Mouse (Mus musculus): ENCODE results near the gene Ovol3. TPM values are rescaled to one million over a fixed set of nuclear protein-coding genes. Genes with fewer than 3 reads are reported as not detected.
"Not testable (repeated sequence)": the region's sequence is repeated elsewhere in the genome, so short reads cannot be mapped to it uniquely, and the experiment has no call there.

Ovol3 gene
- total RNA-seq (2021), result under 1 TPM in 1 of 2 experiments, not detected in 1; 0.77 TPM
- long read RNA-seq, experiment 1, partial matches to known transcripts, result 1 of 1 reads
- long read RNA-seq, experiment 1, other reads (novel, unspliced or antisense), result 0 of 1 reads
- long read RNA-seq, experiment 2, result 0 reads

GRCm38 (mm10) chr7:30235625-30236024 lies at the start of gene Ovol3:
Gene Ovol3, minus strand, starts transcription at chr7:30235725.
- no peak for DNase-seq

- no peak for DNase-seq
Observed at GRCm38 (mm10) chr7:30282740-30283139, 47.2 kb upstream of the Ovol3 start.

- DNase-seq, result no peak
Observed at GRCm38 (mm10) chr7:30281522-30281921, 46.0 kb upstream of the Ovol3 start.

- peak; percentile 81 for DNase-seq
Observed at GRCm38 (mm10) chr7:30280670-30281138, 45.2 kb upstream of the Ovol3 start.

- peak; percentile 91 for DNase-seq
Observed at GRCm38 (mm10) chr7:30279951-30280669, 44.6 kb upstream of the Ovol3 start, which contains the start of the genes Thap8 and Wdr62. Gene Thap8, plus strand, starts transcription at chr7:30280094. Gene Wdr62, minus strand, starts transcription at chr7:30280419.

- DNase-seq, result no peak
Observed at GRCm38 (mm10) chr7:30279536-30279935, 44.0 kb upstream of the Ovol3 start.

GRCm38 (mm10) chr7:30278911-30279310 lies 43.4 kb upstream of the Ovol3 start:
- no peak for DNase-seq

- no peak for DNase-seq
Observed at GRCm38 (mm10) chr7:30274383-30274782, 38.9 kb upstream of the Ovol3 start.

- DNase-seq, result no peak
Observed at GRCm38 (mm10) chr7:30269641-30270040, 34.1 kb upstream of the Ovol3 start.

- no peak for DNase-seq
Observed at GRCm38 (mm10) chr7:30266780-30267179, 31.3 kb upstream of the Ovol3 start.

GRCm38 (mm10) chr7:30265935-30266334 lies 30.4 kb upstream of the Ovol3 start:
- DNase-seq, result no peak

GRCm38 (mm10) chr7:30265531-30265930 lies 30.0 kb upstream of the Ovol3 start:
- DNase-seq, result no peak

- no peak for DNase-seq
Observed at GRCm38 (mm10) chr7:30265041-30265440, 29.5 kb upstream of the Ovol3 start.

- no peak for DNase-seq
Observed at GRCm38 (mm10) chr7:30251956-30252954, 16.7 kb upstream of the Ovol3 start.

GRCm38 (mm10) chr7:30237374-30237773 lies 1.8 kb upstream of the Ovol3 start:
- DNase-seq, result not testable (repeated sequence)

- DNase-seq, result no peak
Observed at GRCm38 (mm10) chr7:30235091-30235490, 434 bp downstream of the Ovol3 start.

GRCm38 (mm10) chr7:30234276-30234858 lies 1.2 kb downstream of the Ovol3 start:
- DNase-seq, result no peak

- peak; percentile 39 for DNase-seq
Observed at GRCm38 (mm10) chr7:30233387-30233786, 2.1 kb downstream of the Ovol3 start.

- peak; percentile 61 for DNase-seq
Observed at GRCm38 (mm10) chr7:30232631-30233148, 2.8 kb downstream of the Ovol3 start.

GRCm38 (mm10) chr7:30231669-30232454 lies 3.7 kb downstream of the Ovol3 start, which contains the start of the genes Polr2i and Tbcb:
Gene Polr2i, plus strand, starts transcription at chr7:30231948.
Gene Tbcb, minus strand, starts transcription at chr7:30232272.
- peak; percentile 98 for DNase-seq

GRCm38 (mm10) chr7:30231328-30231668 lies 4.2 kb downstream of the Ovol3 start:
- peak; percentile 30 for DNase-seq

All from gastrocnemius, postnatal 10 days (tissue).